Mouse (Mus musculus): ENCODE results near the gene Add2. TPM values are rescaled to one million over a fixed set of nuclear protein-coding genes. Genes with fewer than 3 reads are reported as not detected.

The Add2 gene
- polyA plus RNA-seq, 1 experiment from 2014 or later, result 7.4 TPM

DNA sequence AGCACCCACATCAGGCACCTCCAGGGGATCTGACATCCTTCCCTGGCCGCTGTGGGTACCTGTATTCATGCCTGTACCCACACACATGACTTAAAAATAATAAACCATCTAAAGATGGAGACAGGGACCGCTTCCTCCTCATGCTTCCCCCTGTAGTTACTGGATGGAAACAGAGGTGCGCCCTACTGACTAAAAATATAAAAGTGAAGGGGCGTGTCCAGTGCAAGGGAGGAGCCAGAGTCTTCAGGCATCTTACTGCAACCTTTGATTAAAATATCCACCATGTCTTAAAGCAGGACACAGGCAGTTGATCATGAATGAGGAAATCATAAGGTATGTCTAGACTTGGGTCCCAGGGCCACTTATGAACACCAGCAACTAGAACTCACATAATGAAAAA, 97.3 kb downstream of the Add2 start:
- Histone ChIP-seq H3K27me3 (replicated peaks; ENCODE audit: control insufficient read depth, insufficient read depth, low read length) (no peaks in the 10 kb centered on the region), H3K36me3 (ENCODE audit: control insufficient read depth, insufficient read depth, low read length) (no peaks in the 10 kb centered on the region), H3K9ac (ENCODE audit: low read length) (no peak overlapping the region), H3K4me1 (replicated peaks; ENCODE audit: control insufficient read depth, insufficient read depth, low read length) (no peaks in the 10 kb centered on the region), H3K27ac (ENCODE audit: low read depth) (no peak overlapping the region), H3K4me2 (ENCODE audit: low read length) (no peak overlapping the region), H3K4me3 (ENCODE audit: low read depth, low read length) (no peak overlapping the region), H3K9me3 (ENCODE audit: control insufficient read depth, low read length) (no peaks in the 10 kb centered on the region)
- ATAC-seq (replicated peaks; ENCODE audit: low FRiP score, low TSS enrichment, low read depth), result no peak
- no peak for DNase-seq (ENCODE audit: low spot score)
- WGBS, result 75% methylated on average over 4 of the region's 4 CpGs

DNA sequence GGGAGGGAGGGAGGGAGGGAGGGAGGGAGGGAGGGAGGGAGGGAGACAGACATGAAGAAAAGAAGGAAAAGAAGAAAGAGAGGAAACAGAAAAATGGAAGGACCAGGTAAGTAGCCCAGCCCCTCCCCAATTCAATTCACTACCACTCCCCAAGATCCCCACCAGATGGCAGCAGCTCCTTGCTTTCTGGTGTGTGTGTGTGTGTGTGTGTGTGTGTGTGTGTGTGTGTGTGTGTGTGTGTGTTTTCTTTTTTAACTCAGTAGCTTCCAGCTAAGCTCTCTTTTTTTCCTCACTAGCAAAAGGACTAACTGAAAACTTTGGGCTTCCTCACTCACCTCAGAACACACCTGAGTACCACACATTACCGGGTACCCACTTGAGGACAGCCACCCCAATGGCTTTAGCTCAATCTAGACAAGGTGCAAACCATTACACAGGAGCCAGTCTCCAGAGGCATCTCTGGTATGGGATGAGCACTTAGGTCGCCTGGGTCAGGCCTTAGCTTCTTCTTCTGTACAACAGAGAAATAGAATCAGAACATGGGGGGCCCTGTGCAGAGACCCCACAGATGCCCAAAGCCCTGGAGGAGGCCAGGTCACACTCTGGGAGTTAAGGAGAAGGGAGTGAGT, 98.6 kb downstream of the Add2 start:
- Histone ChIP-seq H3K36me3 (ENCODE audit: control insufficient read depth, insufficient read depth, low read length) (no peaks in the 10 kb centered on the region), H3K9ac (ENCODE audit: low read length) (no peak overlapping the region), H3K4me2 (ENCODE audit: low read length) (no peak overlapping the region), H3K9me3 (ENCODE audit: control insufficient read depth, low read length) (no peaks in the 10 kb centered on the region), H3K4me1 (replicated peaks; ENCODE audit: control insufficient read depth, insufficient read depth, low read length) (no peaks in the 10 kb centered on the region), H3K27me3 (replicated peaks; ENCODE audit: control insufficient read depth, insufficient read depth, low read length) (no peaks in the 10 kb centered on the region), H3K27ac (ENCODE audit: low read depth) (no peak overlapping the region), H3K4me3 (ENCODE audit: low read depth, low read length) (no peak overlapping the region)
- DNase-seq (ENCODE audit: low spot score) (peak; percentile 69), ATAC-seq (replicated peaks; ENCODE audit: low FRiP score, low TSS enrichment, low read depth) (0 out of 2 replicates have a peak, but pooled peaks have one; percentile 61)
- WGBS, result 60% methylated on average over 2 of the region's 2 CpGs

DNA sequence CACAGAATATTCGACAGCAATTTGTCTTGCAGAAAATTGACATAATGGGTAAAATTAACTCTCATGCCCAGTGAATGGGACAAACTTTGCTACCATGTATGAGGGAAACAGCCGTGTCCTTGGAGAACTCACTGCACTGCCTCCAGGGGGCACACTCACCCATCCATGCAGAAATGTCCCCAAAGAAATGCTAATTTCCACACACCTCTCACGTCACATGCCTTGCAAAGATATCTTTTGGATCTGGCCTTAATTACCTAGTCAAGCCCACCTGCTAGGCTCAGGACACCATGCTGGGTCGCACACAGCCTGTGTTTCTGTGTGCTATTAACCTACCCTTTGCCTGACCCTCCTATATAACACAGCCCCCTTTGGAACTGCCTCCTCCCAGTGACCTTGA, 100.0 kb downstream of the Add2 start:
- no peak overlapping the region for H3K4me3 ChIP-seq (ENCODE audit: low read depth, low read length)
- H3K9ac ChIP-seq (ENCODE audit: low read length), result no peak overlapping the region
- DNase-seq (ENCODE audit: low spot score) (no peak), ATAC-seq (replicated peaks; ENCODE audit: low FRiP score, low TSS enrichment, low read depth) (no peak)
- no peaks in the 10 kb centered on the region for H3K36me3 ChIP-seq (ENCODE audit: control insufficient read depth, insufficient read depth, low read length)
- H3K27ac ChIP-seq (ENCODE audit: low read depth), result no peak overlapping the region
- H3K9me3 ChIP-seq (ENCODE audit: control insufficient read depth, low read length), result no peaks in the 10 kb centered on the region
- 54% methylated on average over 4 of the region's 4 CpGs for WGBS
- H3K27me3 ChIP-seq (replicated peaks; ENCODE audit: control insufficient read depth, insufficient read depth, low read length), result no peaks in the 10 kb centered on the region
- no peaks in the 10 kb centered on the region for H3K4me1 ChIP-seq (replicated peaks; ENCODE audit: control insufficient read depth, insufficient read depth, low read length)
- H3K4me2 ChIP-seq (ENCODE audit: low read length), result no peak overlapping the region

DNA sequence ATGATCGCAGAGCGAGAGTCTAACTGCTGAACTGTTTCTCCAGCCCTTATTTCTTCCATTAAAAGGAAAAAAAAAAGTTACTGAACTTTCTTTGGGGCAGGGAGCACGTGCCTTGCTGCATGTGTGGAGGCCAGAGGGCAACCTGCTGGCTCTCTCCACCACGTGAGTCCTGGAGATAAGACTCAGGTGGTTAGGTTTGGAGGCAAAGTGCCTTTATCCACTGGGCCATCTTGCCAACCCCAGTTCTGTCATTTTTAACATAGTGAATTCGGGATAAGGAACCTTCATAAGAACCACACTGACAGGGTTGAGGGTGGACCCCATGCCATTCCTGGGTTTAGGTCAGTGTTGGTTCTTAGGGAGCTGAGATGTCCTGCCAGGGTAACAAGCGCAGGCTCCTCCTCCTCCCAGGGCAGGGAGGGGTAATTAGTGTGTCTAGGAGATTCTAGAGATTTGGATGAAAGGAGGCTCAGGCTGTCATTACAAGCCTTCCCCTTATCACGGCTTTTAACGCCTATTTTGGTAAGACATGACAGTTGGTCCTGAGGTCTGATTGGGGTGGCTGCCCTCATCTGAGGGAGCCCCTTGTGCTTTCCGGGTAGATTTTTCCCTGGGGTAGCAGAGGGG, 101.5 kb downstream of the Add2 start:
- Histone ChIP-seq H3K4me3 (ENCODE audit: low read depth, low read length) (no peak overlapping the region), H3K27me3 (replicated peaks; ENCODE audit: control insufficient read depth, insufficient read depth, low read length) (no peaks in the 10 kb centered on the region), H3K36me3 (ENCODE audit: control insufficient read depth, insufficient read depth, low read length) (no peaks in the 10 kb centered on the region), H3K9me3 (ENCODE audit: control insufficient read depth, low read length) (no peaks in the 10 kb centered on the region), H3K27ac (ENCODE audit: low read depth) (no peak overlapping the region), H3K4me2 (ENCODE audit: low read length) (no peak overlapping the region), H3K4me1 (replicated peaks; ENCODE audit: control insufficient read depth, insufficient read depth, low read length) (no peaks in the 10 kb centered on the region), H3K9ac (ENCODE audit: low read length) (no peak overlapping the region)
- WGBS, result 61% methylated on average over 9 of the region's 9 CpGs
- no peak for DNase-seq (ENCODE audit: low spot score)
- ATAC-seq (replicated peaks; ENCODE audit: low FRiP score, low TSS enrichment, low read depth), result no peak

DNA sequence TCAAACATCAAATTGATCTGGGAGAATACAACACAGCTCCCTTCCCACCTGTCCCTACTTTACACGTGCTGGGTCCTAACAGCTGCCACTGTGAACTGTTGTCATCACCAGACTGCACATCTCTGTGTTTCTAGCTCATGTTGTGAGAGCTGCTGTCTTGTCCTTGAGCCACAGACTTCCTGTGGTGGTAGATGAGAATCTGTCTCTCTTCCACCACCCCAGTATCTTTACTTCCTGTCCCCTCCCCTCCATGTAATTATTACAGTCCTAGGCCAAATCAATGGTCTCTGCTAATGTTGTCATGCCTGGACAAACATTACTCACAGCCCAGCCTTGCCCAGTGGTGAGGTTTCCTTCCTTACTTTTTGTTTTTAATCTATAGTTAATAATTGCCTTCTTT, 105.4 kb downstream of the Add2 start:
- no peaks in the 10 kb centered on the region for H3K27me3 ChIP-seq (replicated peaks; ENCODE audit: control insufficient read depth, insufficient read depth, low read length)
- DNase-seq (ENCODE audit: low spot score), result no peak
- no peaks in the 10 kb centered on the region for H3K36me3 ChIP-seq (ENCODE audit: control insufficient read depth, insufficient read depth, low read length)
- no peak for ATAC-seq (replicated peaks; ENCODE audit: low FRiP score, low TSS enrichment, low read depth)
- no peak overlapping the region for H3K9ac ChIP-seq (ENCODE audit: low read length)
- H3K4me3 ChIP-seq (ENCODE audit: low read depth, low read length), result no peak overlapping the region
- H3K4me2 ChIP-seq (ENCODE audit: low read length), result no peak overlapping the region
- no peaks in the 10 kb centered on the region for H3K4me1 ChIP-seq (replicated peaks; ENCODE audit: control insufficient read depth, insufficient read depth, low read length)
- WGBS, result 59% methylated on average over 1 of the region's 1 CpGs
- no peak overlapping the region for H3K27ac ChIP-seq (ENCODE audit: low read depth)
- H3K9me3 ChIP-seq (ENCODE audit: control insufficient read depth, low read length), result no peaks in the 10 kb centered on the region

DNA sequence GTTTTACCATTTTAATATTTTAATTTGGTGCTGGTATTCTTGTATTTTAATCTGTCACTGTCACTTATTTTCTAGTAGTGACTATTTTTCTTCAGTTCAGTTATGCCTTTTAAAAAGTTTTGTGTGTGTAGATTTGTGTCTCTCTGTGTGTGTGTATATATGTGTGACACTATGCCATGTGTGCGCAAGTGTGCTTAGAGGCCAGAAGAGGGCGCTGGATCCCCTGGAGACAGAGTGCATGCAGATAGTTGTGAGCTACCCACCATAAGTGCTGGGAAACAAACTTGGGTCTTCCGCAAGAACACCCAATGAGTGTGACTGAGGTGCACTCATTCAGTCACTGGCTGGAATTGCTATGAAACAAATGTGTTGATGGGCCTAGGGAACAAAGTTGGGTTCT, 107.7 kb downstream of the Add2 start:
- Histone ChIP-seq H3K27me3 (replicated peaks; ENCODE audit: control insufficient read depth, insufficient read depth, low read length) (no peaks in the 10 kb centered on the region), H3K27ac (ENCODE audit: low read depth) (no peak overlapping the region), H3K4me1 (replicated peaks; ENCODE audit: control insufficient read depth, insufficient read depth, low read length) (no peaks in the 10 kb centered on the region), H3K9me3 (ENCODE audit: control insufficient read depth, low read length) (no peaks in the 10 kb centered on the region), H3K4me2 (ENCODE audit: low read length) (no peak overlapping the region), H3K36me3 (ENCODE audit: control insufficient read depth, insufficient read depth, low read length) (no peaks in the 10 kb centered on the region), H3K4me3 (ENCODE audit: low read depth, low read length) (no peak overlapping the region), H3K9ac (ENCODE audit: low read length) (no peak overlapping the region)
- 79% methylated on average over 3 of the region's 3 CpGs for WGBS
- DNase-seq (ENCODE audit: low spot score), result no peak
- no peak for ATAC-seq (replicated peaks; ENCODE audit: low FRiP score, low TSS enrichment, low read depth)

DNA sequence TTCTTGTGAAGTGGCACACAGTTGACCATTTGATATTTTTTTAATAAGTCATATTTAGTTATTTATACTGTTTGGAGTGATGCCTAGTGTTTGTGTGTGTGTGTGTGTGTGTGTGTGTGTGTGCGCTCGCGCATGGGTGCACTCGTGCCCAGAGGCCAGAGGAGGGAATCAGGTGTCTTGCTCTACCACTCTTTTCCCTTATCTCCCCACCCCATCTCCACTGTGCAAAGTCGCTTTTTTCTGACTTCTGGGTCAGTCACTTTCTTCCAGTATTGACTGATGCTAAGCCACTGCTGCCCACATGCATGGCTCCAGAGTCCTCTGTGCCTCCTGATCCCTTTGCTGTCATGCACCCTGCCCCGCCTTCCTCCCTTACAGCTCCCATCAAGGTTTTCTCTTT, 112.8 kb downstream of the Add2 start:
- H3K4me1 ChIP-seq (replicated peaks; ENCODE audit: control insufficient read depth, insufficient read depth, low read length), result no peaks in the 10 kb centered on the region
- 85% methylated on average over 6 of the region's 6 CpGs for WGBS
- ATAC-seq (replicated peaks; ENCODE audit: low FRiP score, low TSS enrichment, low read depth), result no peak
- H3K9ac ChIP-seq (ENCODE audit: low read length), result no peak overlapping the region
- H3K4me2 ChIP-seq (ENCODE audit: low read length), result no peak overlapping the region
- H3K27ac ChIP-seq (ENCODE audit: low read depth), result no peak overlapping the region
- no peaks in the 10 kb centered on the region for H3K36me3 ChIP-seq (ENCODE audit: control insufficient read depth, insufficient read depth, low read length)
- H3K9me3 ChIP-seq (ENCODE audit: control insufficient read depth, low read length), result no peaks in the 10 kb centered on the region
- DNase-seq (ENCODE audit: low spot score), result no peak
- no peaks in the 10 kb centered on the region for H3K27me3 ChIP-seq (replicated peaks; ENCODE audit: control insufficient read depth, insufficient read depth, low read length)
- H3K4me3 ChIP-seq (ENCODE audit: low read depth, low read length), result no peak overlapping the region

DNA sequence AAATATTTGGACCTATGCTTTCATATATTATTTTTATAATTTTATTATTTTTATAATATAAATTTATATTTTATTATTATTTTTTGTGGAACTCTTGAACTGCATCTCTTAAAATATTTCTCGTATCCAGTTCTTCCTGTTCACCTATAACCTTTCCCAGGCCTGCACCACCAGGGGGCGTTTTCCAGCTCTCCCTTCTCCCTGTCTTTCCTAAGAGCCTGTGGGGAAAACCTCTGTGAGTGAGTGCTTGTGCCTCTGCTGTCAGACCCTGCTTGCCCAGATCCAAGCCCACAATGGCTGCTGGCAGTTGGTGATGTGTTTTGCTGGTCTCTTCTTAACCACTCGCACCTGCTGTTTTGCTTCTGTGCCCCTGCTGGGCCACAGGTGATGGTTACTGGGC, 113.3 kb downstream of the Add2 start:
- H3K4me2 ChIP-seq (ENCODE audit: low read length), result no peak overlapping the region
- no peak; the same call in 1 of the 2 replicates for ATAC-seq (replicated peaks; ENCODE audit: low FRiP score, low TSS enrichment, low read depth)
- WGBS, result 19% methylated on average over 3 of the region's 3 CpGs
- H3K4me1 ChIP-seq (replicated peaks; ENCODE audit: control insufficient read depth, insufficient read depth, low read length), result no peaks in the 10 kb centered on the region
- no peaks in the 10 kb centered on the region for H3K36me3 ChIP-seq (ENCODE audit: control insufficient read depth, insufficient read depth, low read length)
- DNase-seq (ENCODE audit: low spot score), result peak; percentile 86
- H3K27me3 ChIP-seq (replicated peaks; ENCODE audit: control insufficient read depth, insufficient read depth, low read length), result no peaks in the 10 kb centered on the region
- no peak overlapping the region for H3K4me3 ChIP-seq (ENCODE audit: low read depth, low read length)
- no peak overlapping the region for H3K27ac ChIP-seq (ENCODE audit: low read depth)
- no peak overlapping the region for H3K9ac ChIP-seq (ENCODE audit: low read length)
- no peaks in the 10 kb centered on the region for H3K9me3 ChIP-seq (ENCODE audit: control insufficient read depth, low read length)

DNA sequence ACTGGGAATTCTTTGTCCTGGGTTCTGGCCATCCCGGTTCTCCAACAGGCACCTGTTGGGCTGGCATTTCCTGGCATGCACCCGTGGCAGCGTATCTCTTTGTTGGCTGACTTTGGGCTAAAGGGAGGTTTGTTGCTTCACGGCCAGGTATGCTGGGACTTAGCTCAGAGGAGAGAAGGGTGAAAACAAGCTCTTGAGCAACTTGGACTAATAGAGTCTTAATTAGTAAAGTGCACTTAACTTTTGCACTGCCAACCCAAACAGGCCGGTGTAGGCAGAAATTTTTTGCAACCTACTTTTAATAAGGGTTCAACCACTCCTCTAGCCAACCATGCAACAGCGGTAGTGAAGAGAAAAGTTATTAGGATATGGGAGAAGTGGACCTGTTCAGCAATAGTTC, 116.5 kb downstream of the Add2 start:
- Histone ChIP-seq H3K9ac (ENCODE audit: low read length) (no peak overlapping the region), H3K27ac (ENCODE audit: low read depth) (no peak overlapping the region), H3K4me1 (replicated peaks; ENCODE audit: control insufficient read depth, insufficient read depth, low read length) (no peaks in the 10 kb centered on the region), H3K27me3 (replicated peaks; ENCODE audit: control insufficient read depth, insufficient read depth, low read length) (no peaks in the 10 kb centered on the region), H3K9me3 (ENCODE audit: control insufficient read depth, low read length) (no peaks in the 10 kb centered on the region), H3K4me2 (ENCODE audit: low read length) (no peak overlapping the region), H3K4me3 (ENCODE audit: low read depth, low read length) (no peak overlapping the region), H3K36me3 (ENCODE audit: control insufficient read depth, insufficient read depth, low read length) (no peaks in the 10 kb centered on the region)
- ATAC-seq (replicated peaks; ENCODE audit: low FRiP score, low TSS enrichment, low read depth), result no peak
- no peak for DNase-seq (ENCODE audit: low spot score)
- WGBS, result 95% methylated on average over 6 of the region's 6 CpGs
